ENCODE assay signal across 25 mouse cellular contexts in genomic region chr2:75481863-75482262, GRCm38 (mm10).
DNase-seq lines count a peak whose midpoint lies in the region; ATAC-seq and TF ChIP-seq lines count a peak whose summit lies in the region.
"Had no signal": no experiment of that assay in that cellular context is flagged by ENCODE, and none has a peak within 500 bp of the region (broad histone marks: within the 10 kb centered on the region; RNA-seq: fewer than 3 reads in every experiment).

No protein-coding gene starts in this region.

- peak overlapping the region; percentile 30; the same call in 1 of the 2 replicates for H3K27ac ChIP-seq in hindbrain, embryonic 13.5 days
- no peak overlapping the region for H3K27ac ChIP-seq in hindbrain, embryonic 16.5 days (ENCODE audit: low read depth, low read length)
- no peak overlapping the region for H3K27ac ChIP-seq in forebrain, postnatal 0 days (ENCODE audit: low read depth, low read length)
- peak overlapping the region; percentile 43; the same call in 1 of the 2 replicates for H3K27ac ChIP-seq in midbrain, postnatal 0 days (ENCODE audit: low read depth, low read length)
- H3K27ac ChIP-seq: embryonic facial prominence, embryonic 13.5 days; layer of hippocampus, adult 2 months; limb, embryonic 13.5 days; liver, embryonic 13.5 days had no signal

- peak; percentile 5 for DNase-seq in right cerebral cortex, adult 18-20 months
- no peak for DNase-seq in right cerebral cortex, postnatal 14 days
- no peak for DNase-seq in forebrain, postnatal 0 days
- no peak for DNase-seq in midbrain, postnatal 0 days (ENCODE audit: low spot score)
- DNase-seq in spleen, adult 12 weeks (ENCODE audit: low spot score): no peak
- DNase-seq: adrenal gland, adult 8-10 months; cerebellum, adult 8-10 months; cerebellum, postnatal 36 days; embryo, embryonic 11 days; gastrocnemius, postnatal 10 days; heart, postnatal 10 days; kidney, postnatal 25 days; layer of hippocampus, postnatal 36 days; liver, embryonic 13.5 days; lung, adult 2 months; lung, postnatal 14 days had no signal

- H3K4me3 ChIP-seq in hindbrain, embryonic 13.5 days: no peak overlapping the region
- H3K4me3 ChIP-seq in hindbrain, embryonic 16.5 days (ENCODE audit: low read length): no peak overlapping the region
- H3K4me3 ChIP-seq in forebrain, postnatal 0 days (ENCODE audit: low read depth, low read length): no peak overlapping the region
- H3K4me3 ChIP-seq in midbrain, postnatal 0 days (ENCODE audit: low read depth, low read length): no peak overlapping the region
- H3K4me3 ChIP-seq: embryonic facial prominence, embryonic 13.5 days; erythroblast, embryonic 14.5 days; layer of hippocampus, adult 2 months; limb, embryonic 13.5 days; liver, embryonic 13.5 days had no signal

- no peaks in the 10 kb centered on the region for H3K9me3 ChIP-seq in hindbrain, embryonic 13.5 days
- no peaks in the 10 kb centered on the region for H3K9me3 ChIP-seq in hindbrain, embryonic 16.5 days (ENCODE audit: control insufficient read depth, low read length)
- no peaks in the 10 kb centered on the region for H3K9me3 ChIP-seq in forebrain, postnatal 0 days (ENCODE audit: low read length)
- H3K9me3 ChIP-seq in midbrain, postnatal 0 days (ENCODE audit: low read length): no peaks in the 10 kb centered on the region
- H3K9me3 ChIP-seq: embryonic facial prominence, embryonic 13.5 days; limb, embryonic 13.5 days; liver, embryonic 13.5 days had no signal

- H3K27me3 ChIP-seq in hindbrain, embryonic 13.5 days: no peaks in the 10 kb centered on the region
- H3K27me3 ChIP-seq in hindbrain, embryonic 16.5 days (replicated peaks; ENCODE audit: control insufficient read depth, insufficient read depth, low read length): no peaks in the 10 kb centered on the region
- H3K27me3 ChIP-seq in forebrain, postnatal 0 days (ENCODE audit: insufficient read depth, low read length): no peaks in the 10 kb centered on the region
- no peaks in the 10 kb centered on the region for H3K27me3 ChIP-seq in midbrain, postnatal 0 days (ENCODE audit: insufficient read depth, low read length)
- H3K27me3 ChIP-seq: liver, embryonic 13.5 days had no signal

- TF ChIP-seq CTCF in forebrain, postnatal 0 days (IDR thresholded peaks at IDR 0.05; ENCODE audit: low read depth): no peak
- TF ChIP-seq CTCF in midbrain, postnatal 0 days (IDR thresholded peaks at IDR 0.05): no peak

- no peak overlapping the region for H3K4me2 ChIP-seq in hindbrain, embryonic 13.5 days
- no peak overlapping the region for H3K4me2 ChIP-seq in hindbrain, embryonic 16.5 days (ENCODE audit: low read length)
- H3K4me2 ChIP-seq in forebrain, postnatal 0 days (ENCODE audit: low read depth): no peak overlapping the region
- H3K4me2 ChIP-seq in midbrain, postnatal 0 days (ENCODE audit: low read depth, low read length, poor library complexity, severe bottlenecking): no peak overlapping the region
- H3K4me2 ChIP-seq: embryonic facial prominence, embryonic 13.5 days; heart, embryonic 11.5 days; limb, embryonic 13.5 days; liver, embryonic 13.5 days had no signal

- H3K36me3 ChIP-seq in hindbrain, embryonic 13.5 days: no peaks in the 10 kb centered on the region
- H3K36me3 ChIP-seq in hindbrain, embryonic 16.5 days (ENCODE audit: control insufficient read depth, insufficient read depth, low read length): no peaks in the 10 kb centered on the region
- no peaks in the 10 kb centered on the region for H3K36me3 ChIP-seq in forebrain, postnatal 0 days (ENCODE audit: insufficient read depth)
- H3K36me3 ChIP-seq in midbrain, postnatal 0 days (ENCODE audit: insufficient read depth, low read length): no peaks in the 10 kb centered on the region
- H3K36me3 ChIP-seq: embryonic facial prominence, embryonic 13.5 days; limb, embryonic 13.5 days; liver, embryonic 13.5 days had no signal

- H3K9ac ChIP-seq in hindbrain, embryonic 13.5 days: no peak overlapping the region
- H3K9ac ChIP-seq in hindbrain, embryonic 16.5 days (ENCODE audit: low read depth, low read length): no peak overlapping the region
- no peak overlapping the region for H3K9ac ChIP-seq in forebrain, postnatal 0 days
- H3K9ac ChIP-seq in midbrain, postnatal 0 days (replicated peaks; ENCODE audit: low read length, poor library complexity, severe bottlenecking): no peak overlapping the region
- H3K9ac ChIP-seq: embryonic facial prominence, embryonic 13.5 days; limb, embryonic 13.5 days; liver, embryonic 13.5 days had no signal

- 44% methylated on average over 8 of the region's 8 CpGs for WGBS in hindbrain, embryonic 13.5 days
- WGBS in hindbrain, embryonic 16.5 days: 26% methylated on average over 8 of the region's 8 CpGs
- 40% methylated on average over 8 of the region's 8 CpGs for WGBS in forebrain, postnatal 0 days
- WGBS in midbrain, postnatal 0 days: 43% methylated on average over 8 of the region's 8 CpGs

- H3K4me1 ChIP-seq in hindbrain, embryonic 13.5 days (replicated peaks): peaks cover 16% of the 10 kb centered on the region
- no peaks in the 10 kb centered on the region for H3K4me1 ChIP-seq in hindbrain, embryonic 16.5 days (ENCODE audit: control insufficient read depth, insufficient read depth, low read depth, low read length)
- H3K4me1 ChIP-seq in forebrain, postnatal 0 days (ENCODE audit: insufficient read depth): no peaks in the 10 kb centered on the region
- peaks cover 4% of the 10 kb centered on the region; the same call in 1 of the 2 replicates for H3K4me1 ChIP-seq in midbrain, postnatal 0 days (ENCODE audit: insufficient read depth, low read length)
- H3K4me1 ChIP-seq: liver, embryonic 13.5 days had no signal

- ATAC-seq in hindbrain, embryonic 13.5 days (ENCODE audit: low FRiP score): peak; percentile 39; the same call in 1 of the 2 replicates
- ATAC-seq in hindbrain, embryonic 16.5 days: no peak
- peak; percentile 56; the same call in 1 of the 2 replicates for ATAC-seq in forebrain, postnatal 0 days
- no peak for ATAC-seq in midbrain, postnatal 0 days (ENCODE audit: low FRiP score)
- ATAC-seq: activated CD4-positive, CD25-positive, alpha-beta regulatory T cell, adult 4 months; intestine, postnatal 0 days had no signal

Comparison
In these comparisons a context has a peak if more than half of its experiments do, and no peak if none do; other contexts are left out.
1. ATAC-seq: peak in hindbrain, embryonic 13.5 days (single experiment) and forebrain, postnatal 0 days (single experiment); none in hindbrain, embryonic 16.5 days (single experiment) and midbrain, postnatal 0 days (single experiment).
2. H3K27ac ChIP-seq: peak in hindbrain, embryonic 13.5 days (single experiment) and midbrain, postnatal 0 days (single experiment); none in hindbrain, embryonic 16.5 days (single experiment) and forebrain, postnatal 0 days (single experiment).